Mouse (Mus musculus): ENCODE measurements around the gene Arl15. TPM values are rescaled to one million over a fixed set of nuclear protein-coding genes. Genes with fewer than 3 reads are reported as not detected.

The Arl15 gene
- 10 to 100 TPM; 12.9 to 14.5 TPM for total RNA-seq (2023)

DNA sequence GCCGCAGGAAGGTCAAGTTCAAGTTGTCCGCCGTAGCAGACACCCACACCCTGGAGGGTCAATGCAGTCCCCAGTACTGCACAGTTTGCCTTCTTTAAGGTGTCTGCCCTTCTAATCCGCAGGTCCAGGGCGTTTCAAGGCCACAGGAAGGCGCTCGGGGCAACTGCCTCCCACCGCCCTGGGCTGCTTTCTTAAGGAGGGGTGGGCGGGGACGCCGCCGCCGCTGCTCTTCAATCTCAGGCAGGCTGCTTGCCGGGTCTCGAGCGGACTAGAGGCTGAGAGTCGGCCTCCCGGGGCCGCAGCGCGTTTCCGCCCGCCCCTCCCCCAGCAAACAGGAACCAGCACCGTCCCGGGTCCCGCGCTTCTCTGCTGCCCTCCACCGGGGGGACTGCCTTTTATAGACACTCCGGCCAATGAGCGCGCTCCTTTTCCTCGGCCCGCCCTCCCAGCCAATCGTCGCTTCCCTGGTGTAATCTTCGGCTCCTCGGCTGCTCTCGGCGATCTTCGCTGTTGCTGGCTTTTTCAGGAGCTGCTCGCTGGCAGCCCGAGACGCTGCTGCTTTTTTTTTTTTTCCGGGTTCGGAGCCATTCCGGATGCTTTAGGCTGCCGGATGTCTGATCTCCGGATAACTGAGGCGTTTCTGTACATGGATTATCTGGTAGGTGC, at the start of gene Arl15:
Arl15 (plus strand) TSS at position 467 of the 666 bp plus-strand sequence.

Other genes starting within 250 kb of the Arl15 start
- gene Snx18, start 175.9 kb upstream of the Arl15 start, total RNA-seq (2023): 10 to 100 TPM; 37.3 to 40.6 TPM
- not detected for gene Hspb3, start 130.8 kb upstream of the Arl15 start, total RNA-seq (2023)

All from T-cell, adult 66 days (primary cell).